ENCODE assay signal across 19 mouse cellular contexts in the genomic region with DNA sequence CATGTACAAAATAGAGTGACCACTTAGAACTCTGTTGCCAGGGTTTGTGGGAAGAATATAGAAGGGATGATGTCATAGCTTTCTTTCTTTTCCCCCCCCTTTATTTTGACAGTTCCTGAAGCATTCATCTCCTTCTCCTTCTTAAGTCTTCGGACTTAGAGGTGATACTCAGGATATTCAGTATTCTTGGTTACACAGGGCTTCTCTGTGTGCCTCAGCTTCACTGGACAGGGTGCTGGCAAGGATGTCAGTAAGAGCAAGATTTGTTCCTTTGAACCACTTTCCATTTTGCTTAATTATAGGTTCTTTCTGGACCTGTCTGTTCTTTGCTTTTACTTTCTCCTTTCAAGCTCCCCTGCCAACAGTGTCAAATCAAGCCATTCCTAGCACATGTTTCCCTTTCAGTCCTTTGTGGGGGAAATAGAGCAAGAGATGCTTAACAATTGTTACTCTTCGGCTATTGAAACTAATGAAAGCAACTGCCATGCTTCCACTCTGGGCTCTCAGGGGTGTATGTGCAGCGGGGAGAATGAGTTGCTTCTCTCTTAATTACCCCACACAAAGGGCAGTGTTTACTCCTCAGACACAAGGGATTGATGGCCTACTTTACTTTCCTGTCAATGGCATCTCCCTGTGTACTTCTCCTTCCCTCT.
DNase-seq lines count a peak whose midpoint lies in the region; ATAC-seq lines count a peak whose summit lies in the region.
"Had no signal": no experiment of that assay in that cellular context is flagged by ENCODE, and none has a peak within 500 bp of the region (broad histone marks: within the 10 kb centered on the region; RNA-seq: fewer than 3 reads in every experiment).

No protein-coding gene starts in this region.

- no peak overlapping the region for H3K4me2 ChIP-seq in hindbrain, embryonic 11.5 days (replicated peaks; ENCODE audit: low read depth, low read length)
- no peak overlapping the region for H3K4me2 ChIP-seq in hindbrain, embryonic 14.5 days (replicated peaks)
- H3K4me2 ChIP-seq: embryonic facial prominence, embryonic 15.5 days had no signal

- DNase-seq in hindbrain, embryonic 11.5 days (ENCODE audit: low spot score): no peak
- DNase-seq in hindbrain, embryonic 10.5 days (ENCODE audit: low spot score): no peak
- DNase-seq in right cerebral cortex, postnatal 10 days (ENCODE audit: low spot score in 2 of 2): peak; percentile 19 to 24
- DNase-seq in right cerebral cortex, postnatal 36 days (ENCODE audit: low spot score in 2 of 2): no peak
- DNase-seq in hindbrain, embryonic 14.5 days (ENCODE audit: low spot score): no peak
- DNase-seq in cerebellum, adult 9-11 months: no peak
- DNase-seq in adrenal gland, postnatal 4 days (ENCODE audit: low spot score in 2 of 2): no peak
- DNase-seq in kidney, postnatal 4 days: no peak
- DNase-seq: adrenal gland, postnatal 10 days; cerebellum, postnatal 25 days; heart, adult 2 months; heart, postnatal 14 days; kidney, postnatal 10 days; liver, postnatal 0 days; lung, postnatal 36 days had no signal

- H3K9me3 ChIP-seq in hindbrain, embryonic 11.5 days (ENCODE audit: control insufficient read depth, low read length): no peaks in the 10 kb centered on the region
- no peaks in the 10 kb centered on the region for H3K9me3 ChIP-seq in hindbrain, embryonic 10.5 days
- H3K9me3 ChIP-seq in hindbrain, embryonic 14.5 days (ENCODE audit: control insufficient read depth, low read length): no peaks in the 10 kb centered on the region
- H3K9me3 ChIP-seq: embryonic facial prominence, embryonic 15.5 days had no signal

- no peak overlapping the region for H3K9ac ChIP-seq in hindbrain, embryonic 11.5 days (ENCODE audit: low read depth, low read length)
- no peak overlapping the region for H3K9ac ChIP-seq in hindbrain, embryonic 14.5 days
- H3K9ac ChIP-seq: embryonic facial prominence, embryonic 15.5 days; liver, postnatal 0 days had no signal

- no peaks in the 10 kb centered on the region for H3K4me1 ChIP-seq in hindbrain, embryonic 11.5 days (replicated peaks; ENCODE audit: control insufficient read depth, insufficient read depth, low read length)
- H3K4me1 ChIP-seq in hindbrain, embryonic 10.5 days (replicated peaks): peaks cover 6% of the 10 kb centered on the region; the same call in 1 of the 2 replicates
- no peaks in the 10 kb centered on the region for H3K4me1 ChIP-seq in hindbrain, embryonic 14.5 days (replicated peaks; ENCODE audit: control insufficient read depth, insufficient read depth, low read length)
- H3K4me1 ChIP-seq: embryonic facial prominence, embryonic 15.5 days had no signal

- H3K36me3 ChIP-seq in hindbrain, embryonic 11.5 days (ENCODE audit: control insufficient read depth, insufficient read depth, low read length): no peaks in the 10 kb centered on the region
- no peaks in the 10 kb centered on the region for H3K36me3 ChIP-seq in hindbrain, embryonic 10.5 days
- no peaks in the 10 kb centered on the region for H3K36me3 ChIP-seq in hindbrain, embryonic 14.5 days (replicated peaks; ENCODE audit: control insufficient read depth, insufficient read depth)
- H3K36me3 ChIP-seq: embryonic facial prominence, embryonic 15.5 days; G1E had no signal

- H3K27ac ChIP-seq in hindbrain, embryonic 11.5 days (ENCODE audit: low read depth, low read length): no peak overlapping the region
- no peak overlapping the region for H3K27ac ChIP-seq in hindbrain, embryonic 10.5 days
- no peak overlapping the region for H3K27ac ChIP-seq in hindbrain, embryonic 14.5 days
- H3K27ac ChIP-seq: embryonic facial prominence, embryonic 15.5 days; heart, adult 2 months; stomach, postnatal 0 days had no signal

- H3K27me3 ChIP-seq in hindbrain, embryonic 11.5 days (ENCODE audit: control insufficient read depth, insufficient read depth, low read length): no peaks in the 10 kb centered on the region
- H3K27me3 ChIP-seq in hindbrain, embryonic 10.5 days (ENCODE audit: insufficient read depth, poor library complexity, severe bottlenecking): no peaks in the 10 kb centered on the region
- no peaks in the 10 kb centered on the region for H3K27me3 ChIP-seq in hindbrain, embryonic 14.5 days (ENCODE audit: control insufficient read depth, insufficient read depth, low read length)
- H3K27me3 ChIP-seq: embryonic facial prominence, embryonic 15.5 days had no signal

- WGBS in hindbrain, embryonic 11.5 days: 27% methylated on average over 3 of the region's 3 CpGs
- 32% methylated on average over 3 of the region's 3 CpGs for WGBS in hindbrain, embryonic 10.5 days
- 19% methylated on average over 3 of the region's 3 CpGs for WGBS in hindbrain, embryonic 14.5 days

- H3K4me3 ChIP-seq in hindbrain, embryonic 11.5 days (ENCODE audit: low read depth, low read length): no peak overlapping the region
- no peak overlapping the region for H3K4me3 ChIP-seq in hindbrain, embryonic 10.5 days
- no peak overlapping the region for H3K4me3 ChIP-seq in hindbrain, embryonic 14.5 days (replicated peaks; ENCODE audit: low read length)
- H3K4me3 ChIP-seq: embryonic facial prominence, embryonic 15.5 days; heart, adult 2 months had no signal

- peak; percentile 64 for ATAC-seq in hindbrain, embryonic 11.5 days (ENCODE audit: low FRiP score)
- ATAC-seq in hindbrain, embryonic 14.5 days (ENCODE audit: low FRiP score): peak; percentile 51; the same call in 1 of the 2 replicates
- ATAC-seq: intestine, postnatal 0 days; liver, postnatal 0 days had no signal

Comparison
In these comparisons a context has a peak if more than half of its experiments do, and no peak if none do; other contexts are left out.
1. DNase-seq: peak in right cerebral cortex, postnatal 10 days (2 of 2); none in hindbrain, embryonic 11.5 days (single experiment), hindbrain, embryonic 10.5 days (single experiment), right cerebral cortex, postnatal 36 days (0 of 2), hindbrain, embryonic 14.5 days (single experiment), cerebellum, adult 9-11 months (single experiment), adrenal gland, postnatal 4 days (0 of 2) and kidney, postnatal 4 days (0 of 2).